In genomic region chr15:95789562-95790528, GRCm38 (mm10) we compare ENCODE assay signal across 8 mouse cellular contexts. TPM values are rescaled to one million over a fixed set of nuclear protein-coding genes. Genes with fewer than 3 reads are reported as not detected.
DNase-seq lines count a peak whose midpoint lies in the region; ATAC-seq and TF ChIP-seq lines count a peak whose summit lies in the region.

No protein-coding gene starts in this region.

- intact Hi-C loops in left cerebral cortex, postnatal 25 days (cut with DNase I) = loop anchor here (2.0 to 10.0 kb wide), 3 partner anchors 97 to 495 kb away; partner anchors contain the start of gene Arid2

- no peak for TF ChIP-seq POLR2A in spleen, adult 2 months (IDR thresholded peaks at IDR 0.05; ENCODE audit: low read depth, low read length)

- peak overlapping the region; percentile 80 for H3K4me2 ChIP-seq in midbrain, embryonic 13.5 days (replicated peaks)

- peaks cover 7% of the 10 kb centered on the region; the same call in 1 of the 2 replicates for H3K4me1 ChIP-seq in spleen, adult 2 months (ENCODE audit: control insufficient read depth, insufficient read depth, insufficient read length)
- peaks cover 40% of the 10 kb centered on the region for H3K4me1 ChIP-seq in midbrain, embryonic 13.5 days (replicated peaks)

- DNase-seq in cerebellum, adult 11 months = no peak
- DNase-seq in spleen, adult 2 months (ENCODE audit: low read depth in 1 of 2, low spot score in 2 of 2) = peak in 1 of 2 experiments; percentile 21
- no peak for DNase-seq in spleen, adult 18-20 months
- peak; percentile 38 to 40 for DNase-seq in left cerebral cortex, postnatal 25 days (ENCODE audit: low spot score in 2 of 2)

- no peaks in the 10 kb centered on the region for H3K36me3 ChIP-seq in spleen, adult 2 months (ENCODE audit: control insufficient read depth, insufficient read depth, low read length)
- H3K36me3 ChIP-seq in midbrain, embryonic 13.5 days = no peaks in the 10 kb centered on the region

- peak overlapping the region; percentile 85 for H3K27ac ChIP-seq in spleen, adult 2 months (ENCODE audit: insufficient read depth, low read length)
- H3K27ac ChIP-seq in midbrain, embryonic 13.5 days = peak overlapping the region; percentile 76

- peaks cover 5% of the 10 kb centered on the region; the same call in 1 of the 2 replicates for H3K9me3 ChIP-seq in midbrain, embryonic 13.5 days

- H3K27me3 ChIP-seq in spleen, adult 2 months (ENCODE audit: control insufficient read depth, insufficient read depth, low read length) = no peaks in the 10 kb centered on the region
- H3K27me3 ChIP-seq in midbrain, embryonic 13.5 days = peaks cover 6% of the 10 kb centered on the region

- peak; percentile 24; the same call in 1 of the 2 replicates for ATAC-seq in cerebellum, adult (ENCODE audit: insufficient number of reproducible peaks, low FRiP score, low TSS enrichment)
- peak; percentile 47 for ATAC-seq in granulocyte monocyte progenitor cell, adult 5-6 weeks (replicated peaks; ENCODE audit: poor library complexity, severe bottlenecking)
- ATAC-seq in midbrain, embryonic 13.5 days = peak; percentile 68
- no peak for ATAC-seq in inflammation-experienced regulatory T-cells, adult 6 months

- peak overlapping the region; percentile 92 for H3K9ac ChIP-seq in midbrain, embryonic 13.5 days (replicated peaks)

- TF ChIP-seq CTCF in spleen, adult 2 months (IDR thresholded peaks at IDR 0.05; ENCODE audit: extremely low read depth, insufficient read depth, insufficient read length, insufficient replicate concordance) = no peak

- WGBS in spleen, adult 2 months = 36% methylated on average over 32 of the region's 32 CpGs
- WGBS in midbrain, embryonic 13.5 days = 11% methylated on average over 32 of the region's 32 CpGs

- peak overlapping the region; percentile 67 for H3K4me3 ChIP-seq in spleen, adult 2 months (ENCODE audit: extremely low read depth, insufficient read depth, insufficient read length)
- H3K4me3 ChIP-seq in midbrain, embryonic 13.5 days (replicated peaks) = peak overlapping the region; percentile 82

RNA-seq across cellular contexts. Expression of gene Ano6, which starts 0.8 kb away (rescaled TPM):
- 22.8 and 23.9 TPM in 2 replicates for polyA plus RNA-seq in spleen, adult 2 months (2012; rRNA removed)
- total RNA-seq in granulocyte monocyte progenitor cell, adult 5-6 weeks (2014; fragmentation: Nextera tagmentation) = 25.3 and 28.8 TPM in 2 replicates
- total RNA-seq in granulocyte monocyte progenitor cell, adult 5-6 weeks (2017) = 28.7 and 30.9 TPM in 2 replicates
- 10 to 100 TPM; 21.1 to 22.2 TPM for total RNA-seq in left cerebral cortex, postnatal 25 days (2021)
- 26.1 and 26.8 TPM in 2 replicates for polyA plus RNA-seq in midbrain, embryonic 13.5 days (2015; fragmentation: Nextera tagmentation; extraction: Ambion mirVana)
- 10 to 100 TPM; 37.0 to 46.4 (median 44.4) TPM for polyA plus RNA-seq in inflammation-experienced regulatory T-cells, adult 6 months (2017; shearing (Covaris generic))

Comparison
In these comparisons a context has a peak if more than half of its experiments do, and no peak if none do; other contexts are left out.
1. DNase-seq: peak in left cerebral cortex, postnatal 25 days (2 of 2); none in cerebellum, adult 11 months (single experiment) and spleen, adult 18-20 months (0 of 2).